Mouse (Mus musculus): ENCODE data around the gene Scd2.
"Not testable (repeated sequence)": the region's sequence is repeated elsewhere in the genome, so short reads cannot be mapped to it uniquely, and the experiment has no call there.

The Scd2 gene

GRCm38 (mm10) chr19:44297862-44298261, 4.4 kb downstream of the Scd2 start:
- no peak for DNase-seq

GRCm38 (mm10) chr19:44299078-44299477, 5.6 kb downstream of the Scd2 start:
- DNase-seq, result no peak

GRCm38 (mm10) chr19:44299902-44300301, 6.4 kb downstream of the Scd2 start:
- DNase-seq, result no peak

- no peak for DNase-seq
These were observed 7.0 kb downstream of the Scd2 start for GRCm38 (mm10) chr19:44300520-44300919.

GRCm38 (mm10) chr19:44301176-44301575, 7.7 kb downstream of the Scd2 start:
- no peak for DNase-seq

GRCm38 (mm10) chr19:44301671-44302305, 8.3 kb downstream of the Scd2 start:
- no peak for DNase-seq

- peak in 1 of 2 experiments; percentile 11 for DNase-seq
These were observed 9.4 kb downstream of the Scd2 start for GRCm38 (mm10) chr19:44302901-44303300.

- peak in 1 of 2 experiments; percentile 2 for DNase-seq
These were observed 10.0 kb downstream of the Scd2 start for GRCm38 (mm10) chr19:44303502-44303901.

- DNase-seq, result peak in 1 of 2 experiments; percentile 5
These were observed 10.9 kb downstream of the Scd2 start for GRCm38 (mm10) chr19:44304419-44304818.

GRCm38 (mm10) chr19:44304851-44305510, 11.5 kb downstream of the Scd2 start:
- DNase-seq, result peak in 1 of 2 experiments; percentile 4

- DNase-seq, result peak in 1 of 2 experiments; percentile 2
These were observed 12.2 kb downstream of the Scd2 start for GRCm38 (mm10) chr19:44305701-44306100.

GRCm38 (mm10) chr19:44306171-44306570, 12.7 kb downstream of the Scd2 start:
- DNase-seq, result peak in 1 of 2 experiments; percentile 14

GRCm38 (mm10) chr19:44307101-44307914, 13.8 kb downstream of the Scd2 start:
- DNase-seq, result no peak

GRCm38 (mm10) chr19:44307915-44308470, 14.5 kb downstream of the Scd2 start:
- DNase-seq, result no peak

- DNase-seq, result no peak
These were observed 15.3 kb downstream of the Scd2 start for GRCm38 (mm10) chr19:44308611-44309246.

GRCm38 (mm10) chr19:44309351-44310154, 16.1 kb downstream of the Scd2 start:
- no peak for DNase-seq

- not testable (repeated sequence) for DNase-seq
These were observed 16.7 kb downstream of the Scd2 start for GRCm38 (mm10) chr19:44310155-44310575.

- peak in 1 of 2 experiments; percentile 0 for DNase-seq
These were observed 17.3 kb downstream of the Scd2 start for GRCm38 (mm10) chr19:44310814-44311213.

GRCm38 (mm10) chr19:44311306-44312006, 18.0 kb downstream of the Scd2 start:
- peak in 1 of 2 experiments; percentile 2 for DNase-seq

GRCm38 (mm10) chr19:44312007-44312360, 18.5 kb downstream of the Scd2 start:
- peak in 1 of 2 experiments; percentile 12 for DNase-seq

- DNase-seq, result peak in 1 of 2 experiments; percentile 2
These were observed 19.6 kb downstream of the Scd2 start for GRCm38 (mm10) chr19:44313066-44313465.

Data from cerebellum, postnatal 14 days (tissue).